Mouse (Mus musculus): ENCODE data around the gene Ssu2. TPM values are rescaled to one million over a fixed set of nuclear protein-coding genes. Genes with fewer than 3 reads are reported as not detected.

Ssu2 gene
- total RNA-seq, 2 experiments from 2014 or later, result not detected

DNA sequence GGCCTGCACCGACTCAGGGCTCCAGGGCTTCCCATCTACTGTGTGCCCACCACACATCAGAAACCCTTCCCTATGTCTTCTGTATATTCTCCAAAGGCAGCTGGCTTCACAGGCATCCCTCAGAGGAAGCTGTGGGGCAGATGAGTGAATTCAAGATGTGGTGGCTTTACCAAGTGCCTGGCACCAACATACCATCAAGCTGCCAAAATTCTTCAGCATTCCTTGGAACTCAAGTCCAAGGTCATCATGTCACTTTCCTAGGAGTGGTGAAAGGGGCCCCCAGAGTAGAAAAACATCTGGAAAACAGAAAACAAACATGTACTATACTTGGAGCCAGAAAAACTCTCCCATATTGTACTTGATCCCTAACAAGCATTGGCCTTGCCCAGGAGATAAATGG, 28.5 kb downstream of the Ssu2 start:
- no peak for ATAC-seq (replicated peaks; ENCODE audit: poor library complexity)

DNA sequence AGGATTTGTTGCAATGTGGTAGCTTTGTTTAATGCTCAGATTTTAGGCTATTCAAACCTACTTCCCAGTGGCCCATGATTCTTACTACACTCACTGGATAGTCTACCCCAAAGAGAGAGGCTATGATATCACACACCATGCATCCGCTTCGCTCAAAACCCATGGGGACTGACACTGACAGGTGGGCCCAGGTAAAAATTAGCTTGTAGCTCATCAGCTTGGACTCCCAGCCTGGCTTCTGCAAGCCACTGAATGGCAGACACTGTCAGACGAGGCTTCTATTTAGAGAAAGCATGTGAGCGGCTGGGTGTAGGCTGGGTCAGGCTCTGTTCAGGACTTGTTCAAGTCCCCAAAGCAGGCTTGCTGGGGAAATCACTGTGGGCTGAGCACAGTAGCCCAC, 37.4 kb downstream of the Ssu2 start:
- ATAC-seq (replicated peaks; ENCODE audit: poor library complexity), result no peak

DNA sequence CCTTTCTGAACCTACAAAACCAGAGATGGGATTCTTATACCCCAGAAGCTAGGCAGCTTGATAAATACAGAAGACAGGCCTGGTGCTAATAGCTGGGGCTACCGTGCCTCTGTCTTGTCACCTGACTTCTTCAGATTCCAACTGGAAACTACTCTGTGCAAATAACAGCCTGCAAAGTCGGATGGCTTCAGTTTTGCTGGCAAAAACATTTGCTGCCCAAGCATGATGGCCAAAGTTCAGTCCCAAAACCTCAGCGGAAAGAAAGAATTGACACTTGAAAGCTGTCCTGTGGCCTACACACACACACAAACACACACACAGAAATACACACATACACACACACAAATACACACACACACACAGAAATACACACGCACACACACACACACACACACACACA, 48.8 kb downstream of the Ssu2 start:
- ATAC-seq (replicated peaks; ENCODE audit: poor library complexity), result no peak

DNA sequence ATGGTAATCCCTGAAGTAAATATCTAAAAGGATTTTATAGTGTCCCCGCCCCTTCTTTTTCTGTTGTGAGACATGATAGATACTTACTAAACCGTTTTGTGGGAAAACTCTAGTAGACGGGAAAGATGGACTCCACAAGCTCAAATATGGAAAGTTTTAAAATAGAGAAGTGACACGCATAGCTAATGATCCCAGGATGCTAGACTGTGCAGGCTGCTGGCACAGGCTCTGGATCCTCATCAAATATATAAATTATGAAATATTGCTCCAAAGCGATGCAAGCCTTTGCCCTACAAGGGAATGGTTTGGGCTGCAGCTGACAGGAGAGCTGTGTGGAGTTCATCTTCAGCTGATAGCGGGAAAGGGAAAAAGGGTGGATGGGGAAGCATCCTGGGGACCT, 50.2 kb downstream of the Ssu2 start:
- ATAC-seq (replicated peaks; ENCODE audit: poor library complexity), result no peak

DNA sequence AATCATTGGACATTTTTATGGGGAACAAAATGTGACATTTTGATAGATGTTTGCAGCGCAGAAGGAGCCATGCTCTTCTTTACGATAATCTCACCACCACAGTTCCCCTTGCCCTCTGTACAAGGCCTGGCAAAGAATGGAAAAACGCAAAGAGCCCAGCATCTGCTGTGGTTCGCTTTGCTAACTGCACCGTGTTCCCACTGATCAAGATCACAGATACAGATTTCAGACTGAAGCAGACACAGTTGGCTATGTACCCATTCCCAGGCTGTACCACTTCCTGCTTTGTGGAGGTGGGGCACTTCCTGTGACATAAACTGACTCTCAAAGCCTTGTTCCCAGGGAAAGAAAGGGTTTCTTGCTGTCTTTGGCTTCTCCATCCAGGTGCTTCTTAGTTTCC, 53.9 kb downstream of the Ssu2 start:
- ATAC-seq (replicated peaks; ENCODE audit: poor library complexity), result no peak; the same call in 1 of the 2 replicates

DNA sequence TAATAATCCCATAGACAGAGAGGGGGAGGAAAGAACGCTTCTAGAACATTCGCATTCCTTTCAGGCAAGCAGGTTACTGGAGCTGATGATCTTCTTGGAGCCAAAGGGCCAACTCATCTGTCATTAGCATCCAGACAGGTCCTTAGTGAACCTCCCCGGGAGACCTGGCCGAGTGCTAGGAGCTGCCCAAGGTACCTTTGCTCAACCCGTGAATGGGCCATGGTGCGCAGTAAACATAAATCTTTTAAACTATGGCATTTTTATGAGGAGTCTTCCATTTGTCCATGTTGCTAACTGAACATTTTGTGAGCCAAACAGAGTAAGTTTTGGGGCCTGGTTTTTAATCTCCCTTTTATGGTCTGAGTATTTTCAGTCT, 56.6 kb downstream of the Ssu2 start:
- ATAC-seq (replicated peaks; ENCODE audit: poor library complexity), result no peak

DNA sequence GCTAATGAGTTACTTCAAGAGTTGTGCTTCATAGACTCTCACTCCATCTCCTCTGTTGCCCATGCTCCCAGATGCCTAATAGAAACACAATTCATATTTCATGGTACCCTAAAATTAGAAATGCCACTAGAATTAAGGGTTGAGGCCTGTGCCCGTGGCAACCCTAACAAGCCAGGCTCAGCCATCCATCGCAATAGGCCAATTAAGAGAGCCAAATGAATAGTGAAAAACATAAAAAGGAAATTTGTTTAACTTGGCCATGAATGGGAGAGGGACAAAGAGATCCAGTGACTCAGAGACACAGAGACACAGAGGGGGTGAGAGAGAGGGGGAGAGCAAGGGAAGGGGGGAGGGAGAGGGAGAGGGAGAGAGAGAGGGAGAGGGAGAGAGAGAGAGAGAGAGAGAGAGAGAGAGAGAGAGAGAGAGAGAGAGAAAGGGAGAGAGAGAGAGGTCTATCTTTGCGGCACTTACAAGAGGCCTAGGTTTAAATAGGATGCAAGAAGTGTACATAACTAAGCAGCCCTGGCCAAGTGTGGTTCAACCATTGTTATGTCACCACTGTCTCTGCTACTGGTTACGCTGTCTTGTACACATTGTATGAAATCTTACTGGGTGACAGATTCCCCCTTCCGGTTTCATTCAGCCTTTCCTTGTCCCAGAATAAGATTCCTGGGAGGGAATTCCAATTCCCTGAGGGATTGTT, 57.2 kb downstream of the Ssu2 start:
- ATAC-seq (replicated peaks; ENCODE audit: poor library complexity), result no peak

DNA sequence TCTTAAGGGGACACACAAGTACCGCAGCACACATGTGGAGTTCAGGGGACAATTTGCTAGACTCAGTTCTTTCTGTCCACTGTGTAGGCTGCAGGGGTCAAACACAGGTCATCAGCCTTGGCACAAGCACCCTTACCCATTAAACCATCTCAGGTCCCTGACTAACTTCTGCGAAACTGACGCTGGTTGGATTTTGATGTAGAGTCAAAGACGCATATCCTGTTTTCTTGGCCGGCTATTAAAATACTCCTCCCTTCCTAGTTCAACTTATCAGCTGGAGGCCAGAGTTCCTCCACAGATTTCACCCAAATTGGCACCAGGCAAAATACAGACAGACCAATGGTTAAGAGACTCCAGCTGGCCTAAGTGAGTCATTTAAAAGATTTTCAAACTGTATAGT, 60.0 kb downstream of the Ssu2 start:
- ATAC-seq (replicated peaks; ENCODE audit: poor library complexity), result no peak

DNA sequence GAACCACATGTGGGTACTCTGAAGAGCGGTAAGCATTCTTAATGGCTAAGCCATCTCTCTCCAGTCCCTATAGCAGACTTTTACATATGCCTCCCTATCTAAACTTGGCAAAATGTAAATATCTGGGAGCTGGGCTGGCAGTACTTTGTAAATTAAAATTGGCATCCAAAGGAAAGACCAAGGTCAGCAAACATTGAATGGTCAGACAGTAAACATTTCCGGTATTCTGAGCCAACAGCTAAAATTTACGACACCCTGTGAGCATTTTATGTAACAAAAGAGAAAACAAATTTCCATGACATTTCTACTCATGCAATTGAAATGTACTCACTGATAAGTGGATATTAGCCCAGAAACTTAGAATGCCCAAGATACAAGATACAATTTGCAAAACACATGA, 62.6 kb downstream of the Ssu2 start:
- ATAC-seq (replicated peaks; ENCODE audit: poor library complexity), result no peak

DNA sequence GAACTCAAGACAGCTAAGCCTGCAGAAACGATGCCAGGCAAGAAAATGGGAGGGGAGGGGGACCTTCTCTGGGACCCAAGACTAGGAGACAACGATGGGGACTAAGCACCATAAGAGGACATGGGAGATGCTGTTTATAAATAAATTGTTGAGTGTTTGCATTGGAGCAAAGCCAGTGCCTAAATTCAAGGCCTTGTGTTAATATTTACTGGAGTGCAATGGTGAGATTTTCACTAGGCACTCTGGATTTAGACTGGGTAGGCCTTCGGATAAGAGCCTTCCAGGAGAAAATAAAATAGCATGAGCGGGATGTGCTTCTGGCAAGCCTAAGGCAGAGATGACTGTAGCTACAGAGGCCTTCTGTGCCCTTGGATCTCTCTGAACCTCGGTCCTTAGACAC, 64.9 kb downstream of the Ssu2 start:
- ATAC-seq (replicated peaks; ENCODE audit: poor library complexity), result no peak

DNA sequence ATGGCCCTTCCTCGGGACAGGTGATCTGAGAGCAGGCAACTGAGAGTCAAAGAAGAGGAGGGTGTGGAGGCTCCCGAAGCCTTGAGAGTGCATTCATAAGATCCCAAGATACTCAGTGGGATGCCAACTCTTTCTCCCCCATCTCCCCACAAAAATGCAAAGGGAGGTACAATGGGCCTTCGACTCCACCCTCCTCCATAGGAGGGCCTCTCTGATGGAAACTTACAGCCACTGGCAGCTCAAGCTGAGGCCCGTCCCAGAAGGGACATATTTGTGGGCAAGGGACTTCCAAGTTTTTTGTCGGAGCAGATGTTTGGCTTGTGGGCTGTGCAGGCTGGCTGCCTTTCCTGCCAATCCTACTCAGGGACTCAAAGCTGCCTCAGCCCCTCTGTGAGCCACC, 67.1 kb downstream of the Ssu2 start:
- ATAC-seq (replicated peaks; ENCODE audit: poor library complexity), result no peak

DNA sequence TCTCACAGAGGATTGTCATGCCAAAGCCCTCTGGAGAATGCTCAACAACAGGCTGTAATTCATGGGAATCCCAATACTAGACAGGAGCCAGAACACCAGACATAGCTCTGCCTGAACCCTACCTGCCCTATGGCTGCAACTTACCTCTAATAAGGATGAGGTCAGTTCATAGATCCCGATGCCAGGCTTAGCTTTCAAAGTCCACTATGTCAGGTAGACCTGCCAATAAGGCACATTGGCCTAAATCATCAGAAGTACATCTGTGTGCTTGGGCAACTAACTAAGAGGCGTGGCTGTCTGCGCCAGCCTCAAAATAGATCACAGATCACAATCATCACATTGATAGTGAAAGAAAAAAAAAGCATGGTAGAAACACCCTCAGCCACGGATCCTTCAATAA, 68.4 kb downstream of the Ssu2 start:
- ATAC-seq (replicated peaks; ENCODE audit: poor library complexity), result no peak

DNA sequence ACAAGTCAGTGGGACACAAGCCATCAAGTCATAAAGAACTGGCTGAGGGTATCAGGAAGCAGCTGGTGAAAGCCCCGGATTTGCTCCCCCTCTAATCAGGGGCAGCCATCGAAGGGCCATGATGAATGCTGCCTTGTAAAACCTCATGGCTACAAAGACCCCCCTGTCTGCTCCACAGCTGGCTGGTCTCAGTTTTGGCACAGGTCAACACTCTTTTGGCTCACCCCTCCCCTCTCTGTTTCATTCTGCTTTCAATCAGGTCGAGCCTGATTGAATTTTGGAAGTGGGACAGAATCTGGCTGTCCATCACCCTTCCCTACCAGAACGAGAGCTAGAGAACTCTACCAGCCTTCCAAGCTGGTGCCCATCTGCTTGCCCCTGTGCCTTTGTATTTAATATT, 76.4 kb downstream of the Ssu2 start:
- ATAC-seq (replicated peaks; ENCODE audit: poor library complexity), result no peak

DNA sequence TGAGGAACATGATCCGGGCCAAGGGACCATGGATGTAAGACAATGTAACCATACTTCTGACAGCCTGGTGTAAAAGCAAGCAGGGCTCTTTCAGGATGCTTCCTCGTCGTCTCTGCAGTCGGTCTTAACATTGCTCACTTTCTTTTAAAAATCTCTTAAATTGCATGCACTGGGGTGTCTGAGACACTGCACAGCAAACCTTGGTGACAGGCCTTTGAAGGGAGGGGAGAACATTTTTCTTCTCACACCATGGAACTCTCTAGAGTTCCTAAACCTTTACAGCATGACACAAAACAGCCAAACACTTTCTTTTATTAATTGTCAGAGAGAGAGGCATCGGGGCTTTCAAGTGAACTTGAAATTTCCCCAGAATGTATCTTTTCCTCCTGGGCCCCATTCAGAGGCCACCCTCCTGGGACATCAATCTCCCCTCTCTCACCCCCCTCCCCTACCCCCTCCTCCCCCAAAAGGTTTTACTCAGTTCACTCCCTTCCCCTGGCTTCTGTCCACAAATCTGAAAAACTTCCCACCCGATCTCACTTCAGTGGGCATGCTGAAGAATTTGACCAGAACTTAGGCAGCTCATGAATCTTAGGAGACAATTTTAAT, 78.4 kb downstream of the Ssu2 start:
- ATAC-seq (replicated peaks; ENCODE audit: poor library complexity), result no peak

Other genes with a start within 250 kb of the Ssu2 start
- 0.35 and 0.44 TPM in 2 replicates for gene Lmcd1, start 114.3 kb downstream of the Ssu2 start, total RNA-seq (2015)
- 0.17 and 2.3 TPM in 2 replicates for gene Lmcd1, start 114.3 kb downstream of the Ssu2 start, total RNA-seq (2017)
- gene Cav3, start 71.5 kb upstream of the Ssu2 start, total RNA-seq (2015), result not detected in 2 replicates
- gene Cav3, start 71.5 kb upstream of the Ssu2 start, total RNA-seq (2017), result not detected in 2 replicates
- 0.05 TPM in 1 of 2 replicates, not detected in the other for gene Oxtr, start 101.9 kb upstream of the Ssu2 start, total RNA-seq (2015)
- gene Oxtr, start 101.9 kb upstream of the Ssu2 start, total RNA-seq (2017), result 0.04 TPM in 1 of 2 replicates, not detected in the other